ENCODE assay signal across 8 mouse cellular contexts in genomic region chr2:24047551-24048479, GRCm38 (mm10). TPM values are rescaled to one million over a fixed set of nuclear protein-coding genes. Genes with fewer than 3 reads are reported as not detected.
DNase-seq lines count a peak whose midpoint lies in the region; ATAC-seq and TF ChIP-seq lines count a peak whose summit lies in the region.

No protein-coding gene starts in this region.

- no peaks in the 10 kb centered on the region for H3K36me3 ChIP-seq in lung, postnatal 0 days (ENCODE audit: insufficient read depth, low read length)
- H3K36me3 ChIP-seq in liver, embryonic 12.5 days, result no peaks in the 10 kb centered on the region
- no peaks in the 10 kb centered on the region for H3K36me3 ChIP-seq in stomach, embryonic 15.5 days

- no peaks in the 10 kb centered on the region for H3K4me1 ChIP-seq in cerebellum, adult 2 months (ENCODE audit: control insufficient read depth, insufficient read depth, low read length)
- no peaks in the 10 kb centered on the region for H3K4me1 ChIP-seq in lung, postnatal 0 days (ENCODE audit: insufficient read depth, low read depth, low read length)
- H3K4me1 ChIP-seq in liver, embryonic 12.5 days, result peaks cover 15% of the 10 kb centered on the region
- H3K4me1 ChIP-seq in stomach, embryonic 15.5 days, result no peaks in the 10 kb centered on the region

- DNase-seq in cerebellum, adult 2 months, result no peak
- DNase-seq in cerebellum, adult 9-10 months, result no peak
- DNase-seq in lung, postnatal 0 days (ENCODE audit: low spot score), result no peak
- DNase-seq in lung, postnatal 36 days, result no peak
- DNase-seq in c-Kit-positive CD71-positive TER-119-positive erythroid progenitor cells, embryonic 14.5 days (ENCODE audit: low spot score), result no peak
- DNase-seq in urinary bladder, adult 18-20 months (ENCODE audit: low spot score in 2 of 2), result no peak

- no peak for ATAC-seq in lung, postnatal 0 days
- ATAC-seq in liver, embryonic 12.5 days, result no peak
- no peak for ATAC-seq in stomach, embryonic 15.5 days (ENCODE audit: insufficient read depth, low FRiP score, low read depth)

- peak overlapping the region; percentile 43 for H3K4me3 ChIP-seq in cerebellum, adult 2 months (replicated peaks; ENCODE audit: insufficient read depth, low read depth, low read length)
- peak overlapping the region; percentile 21 for H3K4me3 ChIP-seq in lung, postnatal 0 days (ENCODE audit: low read depth, low read length)
- H3K4me3 ChIP-seq in liver, embryonic 12.5 days, result peak overlapping the region; percentile 38
- H3K4me3 ChIP-seq in stomach, embryonic 15.5 days (replicated peaks), result peak overlapping the region; percentile 38

- 20% methylated on average over 6 of the region's 6 CpGs for WGBS in cerebellum, adult 2 months
- 62% methylated on average over 6 of the region's 6 CpGs for WGBS in lung, postnatal 0 days
- WGBS in liver, embryonic 12.5 days (ENCODE audit: insufficient replicate concordance), result 55% methylated on average over 6 of the region's 6 CpGs
- WGBS in stomach, embryonic 15.5 days, result 58% methylated on average over 6 of the region's 6 CpGs

- no peak for TF ChIP-seq POLR2A in cerebellum, adult 2 months (IDR thresholded peaks at IDR 0.05; ENCODE audit: borderline replicate concordance, insufficient read depth, low read length)

- no peak overlapping the region for H3K9ac ChIP-seq in lung, postnatal 0 days (replicated peaks; ENCODE audit: low read depth)
- no peak overlapping the region for H3K9ac ChIP-seq in liver, embryonic 12.5 days
- no peak overlapping the region for H3K9ac ChIP-seq in stomach, embryonic 15.5 days

- H3K9me3 ChIP-seq in lung, postnatal 0 days (ENCODE audit: low read length), result no peaks in the 10 kb centered on the region
- H3K9me3 ChIP-seq in liver, embryonic 12.5 days (replicated peaks), result no peaks in the 10 kb centered on the region
- H3K9me3 ChIP-seq in stomach, embryonic 15.5 days, result no peaks in the 10 kb centered on the region

- H3K27ac ChIP-seq in cerebellum, adult 2 months (ENCODE audit: insufficient read depth, low read length), result no peak overlapping the region
- H3K27ac ChIP-seq in lung, postnatal 0 days (ENCODE audit: low read length), result no peak overlapping the region
- no peak overlapping the region for H3K27ac ChIP-seq in liver, embryonic 12.5 days
- H3K27ac ChIP-seq in stomach, embryonic 15.5 days, result no peak overlapping the region

- H3K27me3 ChIP-seq in cerebellum, adult 2 months (ENCODE audit: control insufficient read depth, insufficient read depth, low read length), result no peaks in the 10 kb centered on the region
- H3K27me3 ChIP-seq in lung, postnatal 0 days (replicated peaks; ENCODE audit: insufficient read depth, low read length), result no peaks in the 10 kb centered on the region
- no peaks in the 10 kb centered on the region for H3K27me3 ChIP-seq in liver, embryonic 12.5 days (replicated peaks)
- H3K27me3 ChIP-seq in stomach, embryonic 15.5 days (replicated peaks), result no peaks in the 10 kb centered on the region

- TF ChIP-seq CTCF in cerebellum, adult 2 months (IDR thresholded peaks at IDR 0.05; ENCODE audit: borderline replicate concordance, insufficient read depth, low read depth, low read length), result no peak
- no peak for TF ChIP-seq CTCF in lung, postnatal 0 days (IDR thresholded peaks at IDR 0.05)

- no peak for TF ChIP-seq EP300 in lung, postnatal 0 days (IDR thresholded peaks at IDR 0.05)

- peak overlapping the region; percentile 45 for H3K4me2 ChIP-seq in lung, postnatal 0 days (replicated peaks; ENCODE audit: low read depth, low read length)
- peak overlapping the region; percentile 60 for H3K4me2 ChIP-seq in liver, embryonic 12.5 days
- H3K4me2 ChIP-seq in stomach, embryonic 15.5 days, result peak overlapping the region; percentile 56

RNA-seq across cellular contexts. Expression of gene Hnmt, which starts 1.4 kb away (rescaled TPM):
- 10.2 and 11.0 TPM in 2 replicates for polyA plus RNA-seq in cerebellum, adult 2 months (2012; rRNA removed)
- 5.6 and 5.8 TPM in 2 replicates for polyA plus RNA-seq in lung, postnatal 0 days (2015; fragmentation: Nextera tagmentation; extraction: Ambion mirVana)
- polyA plus RNA-seq in liver, embryonic 12.5 days (2016; fragmentation: Nextera tagmentation; extraction: Ambion mirVana), result 0.18 and 0.74 TPM in 2 replicates
- polyA plus RNA-seq in stomach, embryonic 15.5 days (2015; fragmentation: Nextera tagmentation; extraction: Ambion mirVana), result 1.9 and 2.3 TPM in 2 replicates

RNA-seq across cellular contexts. Expression of gene Tbpl2, which starts 48.6 kb away (rescaled TPM):
- polyA plus RNA-seq in cerebellum, adult 2 months (2012; rRNA removed), result not detected in 2 replicates
- polyA plus RNA-seq in lung, postnatal 0 days (2015; fragmentation: Nextera tagmentation; extraction: Ambion mirVana), result not detected in 2 replicates
- not detected in 2 replicates for polyA plus RNA-seq in liver, embryonic 12.5 days (2016; fragmentation: Nextera tagmentation; extraction: Ambion mirVana)
- not detected in 2 replicates for polyA plus RNA-seq in stomach, embryonic 15.5 days (2015; fragmentation: Nextera tagmentation; extraction: Ambion mirVana)
